Mouse (Mus musculus) midbrain, postnatal 0 days (tissue): ENCODE measurements around the gene E2f3. TPM values are rescaled to one million over a fixed set of nuclear protein-coding genes. Genes with fewer than 3 reads are reported as not detected.

ENCODE experiments used
- ATAC-seq: fragments of 200-750 bp; cut with Nextera tagmentation; 2 replicates; pipeline ENCODE4 v1.8.0; 2017; ENCODE audit warnings: moderate number of reproducible peaks, mild to moderate bottlenecking, moderate TSS enrichment, moderate library complexity; ENCODE audit not compliant: low FRiP score
- DNase-seq: peaks from one replicate; pipeline ENCODE4 v3.0.0-alpha.2; 2015; ENCODE audit warnings: low spot score
- H3K27ac ChIP-seq: fragments of 300-500 bp; sonication (generic); 2 replicates; pipeline ENCODE4 v1.5.1; 2014; ENCODE audit warnings: low read depth, mild to moderate bottlenecking, low read length, mixed read lengths
- H3K27me3 ChIP-seq: fragments of 300-500 bp; sonication (generic); 2 replicates; pipeline ENCODE4 v1.6.1; 2014; ENCODE audit warnings: low read length, control low read depth, mixed read lengths; ENCODE audit not compliant: insufficient read depth
- H3K36me3 ChIP-seq: fragments of 300-500 bp; sonication (generic); 2 replicates; pipeline ENCODE4 v1.6.1; 2014; ENCODE audit warnings: low read length, control low read depth, mixed read lengths; ENCODE audit not compliant: insufficient read depth
- H3K4me1 ChIP-seq: fragments of 300-500 bp; sonication (generic); 2 replicates; pipeline ENCODE4 v1.6.1; 2014; ENCODE audit warnings: mild to moderate bottlenecking, control low read depth, antibody characterized with exemption, low read length, mixed read lengths; ENCODE audit not compliant: insufficient read depth
- H3K4me2 ChIP-seq: fragments of 300-500 bp; sonication (generic); 2 replicates; pipeline ENCODE4 v1.6.1; 2014; ENCODE audit warnings: low read depth, mild to moderate bottlenecking, low read length, mixed read lengths; ENCODE audit not compliant: poor library complexity, severe bottlenecking
- H3K4me3 ChIP-seq: fragments of 300-500 bp; sonication (generic); 2 replicates; pipeline ENCODE4 v1.5.1; 2014; ENCODE audit warnings: low read depth, mild to moderate bottlenecking, low read length, moderate library complexity
- H3K9ac ChIP-seq: fragments of 300-500 bp; sonication (generic); replicated peaks from 2 replicates; pipeline ENCODE4 v1.6.1; 2014; ENCODE audit warnings: mild to moderate bottlenecking, low read length, moderate library complexity, mixed read lengths; ENCODE audit not compliant: poor library complexity, severe bottlenecking
- H3K9me3 ChIP-seq: fragments of 300-500 bp; sonication (generic); 2 replicates; pipeline ENCODE4 v1.6.1; 2016; ENCODE audit warnings: low read length, control low read depth
- CTCF ChIP-seq: IDR thresholded peaks from 2 replicates; pipeline ENCODE4 v1.5.1; 2016; ENCODE audit warnings: antibody characterized with exemption, mild to moderate bottlenecking
- WGBS: fragments of 180-500 bp; shearing (Covaris S2); extraction: QIAGEN DNeasy Blood & Tissue Kit; methylation state at CpG from one replicate; pipeline ENCODE4 v1.1.7; 2014; 5-methylcytosine and 5-hydroxymethylcytosine counted together
- polyA plus RNA-seq: library from polyadenylated mRNA; unstranded; fragments of >200 nt; fragmentation: Nextera tagmentation; extraction: Ambion mirVana; gene quantifications from 2 replicates; pipeline ENCODE4 v1.2.1, GENCODE M21; 2015
- total RNA-seq: library from RNA; depleted of rRNA; stranded (reverse); fragments of >200 nt; gene quantifications from 2 replicates; pipeline ENCODE4 v1.2.3, GENCODE M21; 2014; rRNA removed

The E2f3 gene
- total RNA-seq (8.7 and 9.2 TPM in 2 replicates), polyA plus RNA-seq (2.9 and 3.3 TPM in 2 replicates)

- peak within 1 kb of the TSS; percentile 91 for H3K9ac ChIP-seq
- no peak for TF ChIP-seq CTCF
- under 1% methylated on average over 45 of the region's 45 CpGs for WGBS
- no peaks in the 10 kb centered on the region for H3K9me3 ChIP-seq
- H3K27me3 ChIP-seq, result no peaks in the 10 kb centered on the region
- H3K4me3 ChIP-seq, result peak within 1 kb of the TSS; percentile 95
- peak; percentile 100 for DNase-seq
- H3K4me2 ChIP-seq, result peak within 1 kb of the TSS; percentile 100
- H3K27ac ChIP-seq, result peak within 1 kb of the TSS; percentile 95
- H3K36me3 ChIP-seq, result no peaks in the 10 kb centered on the region
- ATAC-seq, result peak; percentile 99
- no peaks in the 10 kb centered on the region for H3K4me1 ChIP-seq
Measured at GRCm38 (mm10) chr13:29985855-29986755, at the start of gene E2f3. TSS of gene E2f3 (minus strand) at chr13:29986063.

GRCm38 (mm10) chr13:30034540-30034939 lies 48.7 kb upstream of the E2f3 start:
- Histone ChIP-seq H3K27me3 (no peaks in the 10 kb centered on the region), H3K4me2 (no peak overlapping the region), H3K4me3 (no peak overlapping the region), H3K4me1 (no peaks in the 10 kb centered on the region), H3K36me3 (no peaks in the 10 kb centered on the region), H3K9me3 (no peaks in the 10 kb centered on the region), H3K27ac (no peak overlapping the region), H3K9ac (no peak overlapping the region)
- no peak for ATAC-seq
- WGBS, result 93% methylated on average over 5 of the region's 5 CpGs
- no peak for DNase-seq
- TF ChIP-seq CTCF, result no peak

GRCm38 (mm10) chr13:30031684-30032335 lies 45.9 kb upstream of the E2f3 start:
- no peaks in the 10 kb centered on the region for H3K27me3 ChIP-seq
- DNase-seq, result no peak
- no peaks in the 10 kb centered on the region for H3K4me1 ChIP-seq
- H3K27ac ChIP-seq, result no peak overlapping the region
- WGBS, result 83% methylated on average over 13 of the region's 13 CpGs
- no peak for TF ChIP-seq CTCF
- H3K36me3 ChIP-seq, result no peaks in the 10 kb centered on the region
- no peaks in the 10 kb centered on the region for H3K9me3 ChIP-seq
- no peak for ATAC-seq
- H3K9ac ChIP-seq, result no peak overlapping the region
- no peak overlapping the region for H3K4me3 ChIP-seq
- no peak overlapping the region for H3K4me2 ChIP-seq

GRCm38 (mm10) chr13:30027841-30028240 lies 42.0 kb upstream of the E2f3 start:
- no peaks in the 10 kb centered on the region for H3K36me3 ChIP-seq
- no peaks in the 10 kb centered on the region for H3K4me1 ChIP-seq
- DNase-seq, result no peak
- H3K9me3 ChIP-seq, result no peaks in the 10 kb centered on the region
- ATAC-seq, result no peak
- H3K4me3 ChIP-seq, result no peak overlapping the region
- no peak overlapping the region for H3K9ac ChIP-seq
- no peak overlapping the region for H3K27ac ChIP-seq
- TF ChIP-seq CTCF, result no peak
- 88% methylated on average over 3 of the region's 3 CpGs for WGBS
- no peaks in the 10 kb centered on the region for H3K27me3 ChIP-seq
- no peak overlapping the region for H3K4me2 ChIP-seq

- H3K27ac ChIP-seq, result no peak overlapping the region
- H3K27me3 ChIP-seq, result no peaks in the 10 kb centered on the region
- ATAC-seq (no peak), DNase-seq (no peak)
- H3K4me3 ChIP-seq, result no peak overlapping the region
- H3K36me3 ChIP-seq, result no peaks in the 10 kb centered on the region
- no peaks in the 10 kb centered on the region for H3K9me3 ChIP-seq
- H3K4me2 ChIP-seq, result no peak overlapping the region
- H3K4me1 ChIP-seq, result no peaks in the 10 kb centered on the region
- no peak overlapping the region for H3K9ac ChIP-seq
- TF ChIP-seq CTCF, result no peak
- 65% methylated on average over 2 of the region's 2 CpGs for WGBS
Measured at GRCm38 (mm10) chr13:30022487-30022886, 36.6 kb upstream of the E2f3 start.

GRCm38 (mm10) chr13:30018573-30018972 lies 32.7 kb upstream of the E2f3 start:
- Histone ChIP-seq H3K4me1 (no peaks in the 10 kb centered on the region), H3K9me3 (no peaks in the 10 kb centered on the region), H3K4me2 (no peak overlapping the region), H3K27ac (no peak overlapping the region), H3K4me3 (no peak overlapping the region), H3K9ac (no peak overlapping the region), H3K36me3 (no peaks in the 10 kb centered on the region), H3K27me3 (no peaks in the 10 kb centered on the region)
- no peak for TF ChIP-seq CTCF
- ATAC-seq, result no peak
- 81% methylated on average over 2 of the region's 2 CpGs for WGBS
- DNase-seq, result no peak
